Mouse (Mus musculus) lung, adult 2 months (tissue): ENCODE data around the gene Tuba1a. TPM values are rescaled to one million over a fixed set of nuclear protein-coding genes. Genes with fewer than 3 reads are reported as not detected.
A peak's percentile ranks its signal among the peaks of the same experiment; 100 is the strongest.

Experiments
- DNase-seq: peaks from one replicate; pipeline ENCODE4 v3.0.0; 2022
- H3K4me1 ChIP-seq: fragments of 200-500 bp; 2 replicates; pipeline ENCODE4 v1.6.1; 2011; ENCODE audit warnings: low read length; ENCODE audit not compliant: control insufficient read depth, insufficient read depth
- H3K4me3 ChIP-seq: fragments of 200-500 bp; replicated peaks from 2 replicates; pipeline ENCODE3; 2011; ENCODE audit warnings: low read depth, mild to moderate bottlenecking, control low read depth, low read length; ENCODE audit errors: extremely low read depth
- CTCF ChIP-seq: fragments of 200-500 bp; IDR thresholded peaks from 2 replicates; pipeline ENCODE4 v1.5.1; 2011; ENCODE audit warnings: mild to moderate bottlenecking, low read length, control low read depth; ENCODE audit not compliant: insufficient read depth
- POLR2A ChIP-seq: fragments of 200-500 bp; IDR thresholded peaks from 2 replicates; pipeline ENCODE4 v1.6.1; 2011; ENCODE audit warnings: low read depth, mild to moderate bottlenecking, control low read depth, low read length, borderline replicate concordance; ENCODE audit errors: extremely low read depth
- WGBS: fragments of 180-500 bp; shearing (Covaris S2); methylation state at CpG from one replicate; pipeline ENCODE4 v1.1.7; 2018; 5-methylcytosine and 5-hydroxymethylcytosine counted together
- polyA plus RNA-seq: library from polyadenylated mRNA; depleted of rRNA; stranded (reverse); fragments of >200 nt; gene quantifications from 2 replicates; pipeline ENCODE4 v1.2.3, GENCODE M21; 2012; rRNA removed

The Tuba1a gene
- polyA plus RNA-seq, 1 experiment, result 959 TPM

- Histone ChIP-seq H3K4me3 (peak overlapping the region; percentile 91), H3K4me1 (no peaks in the 10 kb centered on the region; the same call in 1 of the 2 replicates)
- TF ChIP-seq CTCF (no peak), POLR2A (no peak)
- DNase-seq, result peak; percentile 36
- WGBS, result under 1% methylated on average over 14 of the region's 14 CpGs
These were observed 36.4 kb downstream of the Tuba1a start for GRCm38 (mm10) chr15:98917091-98917490.

- no peaks in the 10 kb centered on the region; the same call in 1 of the 2 replicates for H3K4me1 ChIP-seq
- WGBS, result 86% methylated on average over 4 of the region's 4 CpGs
- no peak for DNase-seq
- H3K4me3 ChIP-seq, result no peak overlapping the region
- TF ChIP-seq POLR2A (no peak), CTCF (no peak)
These were observed 37.5 kb downstream of the Tuba1a start for GRCm38 (mm10) chr15:98916016-98916415.

- 78% methylated on average over 6 of the region's 6 CpGs for WGBS
These were observed 38.6 kb downstream of the Tuba1a start for GRCm38 (mm10) chr15:98914903-98915302.

GRCm38 (mm10) chr15:98904692-98905091 is 48.8 kb downstream of the Tuba1a start:
- DNase-seq, result peak; percentile 40
- TF ChIP-seq POLR2A (no peak), CTCF (peak; percentile 84)
- Histone ChIP-seq H3K4me3 (no peak overlapping the region), H3K4me1 (no peaks in the 10 kb centered on the region)
- 39% methylated on average over 10 of the region's 10 CpGs for WGBS

More at GRCm38 (mm10) chr15:98914903-98915302, 38.6 kb downstream of the Tuba1a start:
- TF ChIP-seq POLR2A (no peak), CTCF (no peak)
- Histone ChIP-seq H3K4me1 (no peaks in the 10 kb centered on the region; the same call in 1 of the 2 replicates), H3K4me3 (no peak overlapping the region)
- DNase-seq, result no peak

GRCm38 (mm10) chr15:98902600-98902999 is 50.9 kb downstream of the Tuba1a start:
- Histone ChIP-seq H3K4me1 (peaks cover 5% of the 10 kb centered on the region; the same call in 1 of the 2 replicates), H3K4me3 (no peak overlapping the region)
- no peak for DNase-seq
- TF ChIP-seq POLR2A (no peak), CTCF (no peak)
- 85% methylated on average over 2 of the region's 2 CpGs for WGBS

- no peak for TF ChIP-seq POLR2A
- TF ChIP-seq CTCF, result no peak
- WGBS, result 63% methylated on average over 1 of the region's 1 CpGs
- Histone ChIP-seq H3K4me3 (no peak overlapping the region), H3K4me1 (peaks cover 8% of the 10 kb centered on the region; the same call in 1 of the 2 replicates)
- no peak for DNase-seq
These were observed 52.0 kb downstream of the Tuba1a start for GRCm38 (mm10) chr15:98901530-98901929.

Other genes with a start within 250 kb of the Tuba1a start
- 3.1 and 3.6 TPM in 2 replicates for gene Ccdc65, start 245.5 kb downstream of the Tuba1a start, polyA plus RNA-seq
- 11.1 and 12.5 TPM in 2 replicates for gene Fkbp11, start 225.5 kb downstream of the Tuba1a start, polyA plus RNA-seq
- 110 and 166 TPM in 2 replicates for gene Arf3, start 190.5 kb downstream of the Tuba1a start, polyA plus RNA-seq
- gene Wnt10b, start 175.6 kb downstream of the Tuba1a start, polyA plus RNA-seq, result 21.8 and 37.4 TPM in 2 replicates
- gene Wnt1, start 163.8 kb downstream of the Tuba1a start, polyA plus RNA-seq, result not detected in 2 replicates
- 0.21 and 0.31 TPM in 2 replicates for gene Ddn, start 144.2 kb downstream of the Tuba1a start, polyA plus RNA-seq
- gene Prkag1, start 122.2 kb downstream of the Tuba1a start, polyA plus RNA-seq, result 51.0 and 62.8 TPM in 2 replicates
- 24.7 and 36.0 TPM in 2 replicates for gene Kmt2d, start 82.5 kb downstream of the Tuba1a start, polyA plus RNA-seq
- 5.4 and 5.6 TPM in 2 replicates for gene Rhebl1, start 59.2 kb downstream of the Tuba1a start, polyA plus RNA-seq
- 2.5 and 2.8 TPM in 2 replicates for gene Dhh, start 55.2 kb downstream of the Tuba1a start, polyA plus RNA-seq
- 56.0 and 72.1 TPM in 2 replicates for gene Lmbr1l, start 35.5 kb downstream of the Tuba1a start, polyA plus RNA-seq
- gene Tuba1b, start 19.1 kb downstream of the Tuba1a start, polyA plus RNA-seq, result 1,081 and 1,265 TPM in 2 replicates
- 0.17 and 298 TPM in 2 replicates for gene Gm49450, start 152 bp downstream of the Tuba1a start, polyA plus RNA-seq
- 72.7 and 91.7 TPM in 2 replicates for gene Tuba1c, start 76.2 kb upstream of the Tuba1a start, polyA plus RNA-seq
- gene Prph, start 101.5 kb upstream of the Tuba1a start, polyA plus RNA-seq, result 0.71 and 1.0 TPM in 2 replicates
- gene Troap, start 120.9 kb upstream of the Tuba1a start, polyA plus RNA-seq, result 0.84 and 1.3 TPM in 2 replicates
- gene C1ql4, start 134.1 kb upstream of the Tuba1a start, polyA plus RNA-seq, result not detected in 2 replicates
- 0.23 and 0.53 TPM in 2 replicates for gene Dnajc22, start 139.5 kb upstream of the Tuba1a start, polyA plus RNA-seq
- 7.1 and 10.6 TPM in 2 replicates for gene Spats2, start 172.2 kb upstream of the Tuba1a start, polyA plus RNA-seq